Mouse (Mus musculus) frontal cortex, postnatal 25 days (tissue): ENCODE results near the gene Clp1.

ENCODE experiments used
- DNase-seq, 2 experiments: peaks; one replicate each; pipeline ENCODE4 v3.0.0; 2022; ENCODE audit warnings: low spot score in 2 of 2

Gene Clp1

DNA sequence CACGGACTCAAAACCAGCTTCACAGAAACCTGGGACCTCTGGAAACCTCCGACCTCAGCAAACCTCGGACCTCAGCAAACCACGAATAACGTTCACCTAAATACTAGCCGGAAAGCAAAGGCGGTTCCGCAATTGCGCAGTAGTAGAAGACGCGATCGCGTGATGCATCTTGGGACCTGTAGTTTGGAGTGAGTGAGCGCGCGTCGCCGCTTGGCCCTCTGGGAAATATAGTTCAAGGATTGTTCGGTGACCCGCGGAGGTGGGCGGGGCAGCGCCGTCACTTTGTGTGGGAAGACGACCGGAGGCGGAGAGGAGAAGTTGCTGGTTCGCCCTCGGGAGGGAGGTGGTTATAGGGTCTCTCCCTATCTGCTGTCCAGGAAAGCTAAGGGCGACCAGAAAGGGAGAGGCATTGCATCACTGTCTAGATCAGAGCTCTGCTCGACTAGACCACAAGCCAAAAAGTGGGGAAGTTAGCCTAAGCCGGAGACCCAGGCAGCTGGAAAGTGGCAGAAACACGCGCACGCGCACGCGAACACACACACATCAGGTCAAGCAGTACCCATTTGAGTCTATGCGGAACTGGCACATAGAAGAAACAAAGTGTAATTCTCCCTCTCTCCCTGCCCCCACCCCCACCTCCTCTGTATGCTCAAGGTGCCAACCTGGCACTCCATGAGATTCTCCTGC is at the start of gene Clp1:
Gene Clp1, minus strand, starts transcription at position 179 of the 687 bp plus-strand sequence.
- peak; percentile 88 to 96 for DNase-seq

DNA sequence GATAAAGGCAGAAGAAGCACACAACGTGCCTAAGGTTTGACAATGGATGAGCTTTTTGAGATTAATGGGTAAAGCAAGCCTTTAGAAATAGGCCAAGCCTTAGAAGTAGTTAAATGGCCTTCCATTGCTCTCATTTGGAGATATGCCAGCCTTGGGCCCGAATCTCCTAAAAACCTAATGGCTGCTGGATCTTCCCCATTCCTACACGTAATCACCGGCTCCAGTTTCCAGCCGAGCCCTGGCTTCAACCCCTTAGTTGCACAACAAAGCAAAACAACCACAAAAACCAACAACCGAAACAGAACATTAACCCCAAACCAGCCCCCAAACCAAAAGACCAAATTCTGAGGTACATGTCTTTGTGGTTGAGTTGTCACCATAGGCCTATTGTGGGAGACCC is 48.5 kb upstream of the Clp1 start:
- no peak for DNase-seq

DNA sequence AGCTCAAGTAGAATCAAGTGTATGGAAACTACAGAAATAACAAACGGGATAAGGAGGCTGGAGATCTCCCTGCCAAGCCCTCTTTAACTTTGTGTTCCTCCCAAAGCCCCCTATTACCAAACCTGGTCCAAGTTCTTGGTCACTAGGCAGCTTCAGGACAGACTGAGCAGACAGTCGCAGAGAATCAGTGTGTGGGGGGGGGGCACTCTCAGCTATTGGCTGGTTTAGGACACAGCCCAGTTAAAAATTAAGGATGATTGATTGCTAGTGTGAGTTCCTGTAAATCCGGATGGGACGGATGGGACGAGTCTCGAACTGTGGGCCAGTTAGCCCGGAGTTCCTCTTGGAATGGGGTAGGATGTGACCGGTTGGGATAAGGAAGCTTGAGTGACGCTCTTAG is 48.1 kb upstream of the Clp1 start, which contains the start of gene Serping1:
Gene Serping1, minus strand, starts transcription at position 204 of the 400 bp plus-strand sequence.
- no peak for DNase-seq

DNA sequence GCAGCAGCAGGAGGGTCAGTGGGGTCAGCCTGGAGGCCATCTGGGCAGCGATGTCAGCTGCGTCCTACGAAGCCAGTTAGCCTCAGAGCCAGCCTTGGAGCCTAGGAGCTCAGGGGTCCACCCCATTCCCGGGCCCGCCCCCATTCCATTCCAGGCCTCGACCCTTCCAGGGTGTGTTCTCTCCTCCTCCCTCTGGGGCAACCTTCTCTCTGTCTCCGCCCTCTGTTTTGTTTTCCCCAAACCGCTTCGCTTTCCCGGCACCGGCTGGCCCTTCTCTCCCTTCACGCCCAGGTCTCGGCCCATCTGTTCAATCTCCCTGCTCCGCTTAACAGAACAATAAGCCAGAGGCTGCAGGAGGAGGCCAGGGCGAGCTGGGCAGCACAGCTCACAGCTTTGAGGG is 47.6 kb upstream of the Clp1 start:
- DNase-seq = no peak

DNA sequence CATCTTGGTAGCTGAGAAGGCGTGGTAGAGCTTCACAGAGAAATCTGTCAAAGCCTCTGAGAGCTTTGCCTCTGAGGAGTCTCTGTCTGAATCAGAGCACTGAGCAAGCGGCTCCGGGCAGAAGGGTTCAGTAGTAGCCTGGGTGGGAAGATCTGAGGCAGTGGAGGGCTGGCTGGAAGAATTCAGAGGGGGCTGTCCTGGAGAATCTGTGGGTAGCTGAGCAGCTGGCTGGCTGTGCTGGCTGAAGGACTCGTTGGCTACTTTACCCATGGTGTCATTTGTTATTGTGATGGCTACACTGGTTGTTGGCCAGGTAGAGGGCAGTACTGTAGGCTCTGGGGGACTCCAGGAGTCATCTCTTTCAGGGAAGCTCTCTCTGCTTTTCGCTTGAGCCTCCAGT is 46.0 kb upstream of the Clp1 start:
- DNase-seq = no peak

DNA sequence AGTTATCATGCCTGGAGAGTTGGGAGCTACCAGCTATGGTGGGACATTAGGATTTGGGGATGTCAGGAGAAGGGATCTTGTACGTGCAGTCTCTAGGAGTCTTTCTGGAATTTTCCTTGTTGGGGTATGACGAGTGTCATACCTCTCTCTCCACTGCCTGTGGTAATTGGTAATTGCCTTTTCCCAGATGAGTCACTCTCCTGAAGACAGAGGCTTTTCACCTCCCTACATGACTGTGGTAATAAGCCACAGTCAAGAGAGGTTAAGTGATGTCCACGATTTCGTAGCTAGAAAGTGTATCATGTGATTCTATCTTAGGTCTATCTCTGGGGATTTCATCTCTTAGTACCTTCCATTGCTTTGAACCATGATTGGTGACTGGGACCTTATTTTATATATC is 45.3 kb upstream of the Clp1 start:
- DNase-seq = no peak

DNA sequence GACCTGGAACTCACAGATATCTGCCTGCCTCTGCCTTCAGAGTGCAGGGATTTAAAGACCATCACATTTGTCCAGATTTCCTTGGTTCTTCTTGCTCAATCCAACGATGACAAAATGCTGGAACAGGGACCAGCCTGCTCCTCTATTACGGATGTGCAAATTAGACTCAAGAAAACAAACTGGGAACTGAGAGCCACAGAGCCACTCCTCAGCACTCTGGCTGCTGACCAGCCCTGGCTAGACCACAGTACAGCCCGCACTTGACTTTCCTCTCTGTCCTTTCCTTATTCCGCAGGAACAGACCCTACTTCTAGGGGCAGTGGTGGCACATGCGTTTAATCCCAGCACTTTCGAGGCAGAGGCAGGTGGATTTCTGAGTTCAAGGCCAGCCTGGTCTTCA is 43.4 kb upstream of the Clp1 start:
- DNase-seq = no peak

DNA sequence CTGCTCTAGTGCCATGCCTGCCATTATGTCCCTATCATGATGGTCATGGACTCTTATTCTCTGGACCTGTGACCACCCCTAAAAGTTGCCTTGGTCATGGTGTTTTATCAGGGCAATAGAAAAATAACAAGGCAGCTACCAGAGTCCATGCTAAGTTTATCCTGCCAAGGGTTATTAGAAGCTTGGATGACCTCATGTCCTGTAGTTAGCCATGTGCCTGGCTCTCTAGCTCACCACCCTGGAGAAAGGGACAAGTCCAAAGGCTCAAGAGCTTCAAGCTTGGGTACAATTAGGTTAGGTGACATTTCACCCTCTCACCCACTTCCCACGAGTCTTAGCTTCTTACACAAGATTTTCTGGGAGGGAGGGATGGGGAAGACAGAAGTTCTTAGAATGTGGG is 35.7 kb upstream of the Clp1 start:
- no peak for DNase-seq

DNA sequence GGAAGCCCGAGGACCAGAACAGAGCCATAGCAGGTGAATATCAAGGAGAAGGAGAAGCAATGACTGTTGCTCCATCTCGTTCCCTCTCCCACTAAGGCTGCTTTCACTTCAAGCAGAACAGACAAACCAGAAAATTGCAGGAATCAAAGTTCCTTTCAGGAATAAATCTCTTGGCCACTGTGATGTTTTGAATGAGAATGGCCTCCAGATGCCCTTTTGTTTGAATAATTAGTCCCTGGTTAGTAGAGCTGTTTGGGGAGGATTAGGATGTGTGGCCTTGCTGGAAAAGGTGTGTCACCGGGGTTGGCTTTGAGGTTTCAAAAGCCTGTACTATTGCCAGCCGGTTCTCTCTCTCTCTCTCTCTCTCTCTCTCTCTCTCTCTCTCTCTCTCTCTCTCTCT is 35.1 kb upstream of the Clp1 start:
- no peak for DNase-seq

DNA sequence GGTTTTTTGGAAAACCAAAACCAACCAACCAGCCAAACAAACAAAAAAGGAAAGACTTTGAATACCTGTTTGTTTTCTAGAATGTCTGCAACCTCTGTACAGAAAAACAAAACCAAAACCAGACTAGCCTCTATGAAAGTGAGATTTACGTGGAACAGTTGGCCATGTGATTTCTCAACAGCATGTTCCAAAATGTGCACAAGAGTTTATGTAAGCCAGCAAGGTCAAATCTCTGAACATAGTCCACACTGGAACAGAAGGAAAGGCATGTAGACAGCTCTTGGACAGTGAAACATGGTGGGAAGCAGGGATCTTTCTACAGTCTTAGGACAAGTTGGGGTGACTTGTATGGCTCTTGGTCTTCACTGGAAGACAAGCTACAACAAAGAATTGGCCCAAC is 34.7 kb upstream of the Clp1 start:
- DNase-seq = no peak

DNA sequence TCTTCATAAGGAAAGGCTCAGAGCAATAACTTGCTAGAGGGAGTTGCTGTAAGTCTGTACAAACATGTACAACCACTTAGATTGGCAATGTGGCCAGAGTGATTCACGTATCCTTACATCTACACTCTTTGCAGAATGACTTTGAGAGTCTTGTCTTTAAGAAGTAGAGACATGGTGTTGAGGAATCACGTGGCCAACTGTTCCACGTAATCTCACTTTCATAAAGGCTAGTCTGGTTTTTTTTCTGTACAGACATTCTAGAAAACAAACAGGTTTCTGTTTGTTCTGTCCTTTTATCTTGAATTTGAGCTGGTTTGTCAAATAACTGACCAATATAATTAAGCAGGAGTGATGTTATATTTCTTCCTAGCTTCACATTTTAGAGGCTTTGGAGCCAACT is 34.2 kb upstream of the Clp1 start:
- DNase-seq = no peak

DNA sequence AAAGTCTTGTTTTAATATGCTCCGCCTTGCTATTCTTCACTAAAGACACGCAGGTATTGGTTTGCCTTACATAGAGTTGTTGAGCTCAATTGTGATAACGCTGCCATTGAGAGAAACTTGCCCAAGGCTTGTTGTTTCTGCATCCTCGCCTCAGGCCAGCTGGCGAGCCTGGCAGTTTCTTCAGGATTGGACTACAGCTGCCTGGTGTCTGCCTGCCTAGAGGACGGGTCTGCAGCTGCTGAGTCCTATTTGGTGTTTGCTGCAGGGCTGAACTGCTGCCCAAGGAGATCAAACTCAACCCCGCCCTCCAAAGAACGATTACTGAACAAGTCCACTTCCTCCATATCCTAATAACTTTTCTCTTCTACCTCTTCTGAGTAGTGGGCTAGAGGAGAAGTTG is 33.6 kb upstream of the Clp1 start:
- DNase-seq = no peak

DNA sequence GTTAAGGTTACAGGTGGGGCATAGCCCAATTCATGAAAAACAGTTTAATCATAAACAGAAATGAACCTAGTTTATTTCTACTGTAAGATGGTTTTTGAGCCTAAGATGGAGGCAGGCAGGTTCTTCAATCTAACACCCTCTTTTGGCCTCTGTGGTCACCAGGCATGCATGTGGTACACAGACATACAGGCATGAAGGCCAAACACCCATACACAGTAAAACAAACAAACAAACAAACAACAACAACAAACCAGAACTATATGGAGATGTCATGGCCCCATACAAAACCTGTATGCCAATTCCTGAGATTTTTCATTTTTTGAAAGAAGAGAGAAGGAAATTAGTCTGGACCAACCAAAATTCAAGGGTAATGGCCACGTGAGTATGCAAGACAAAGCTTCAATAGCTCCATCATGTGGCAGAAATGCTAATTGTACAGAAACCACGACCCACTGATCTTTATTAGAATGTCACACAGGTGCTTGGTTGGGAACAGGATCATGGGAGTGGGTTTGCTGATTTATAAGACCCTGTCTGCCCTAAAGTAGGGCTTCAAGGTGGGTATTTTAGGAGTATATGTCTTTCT is 31.5 kb upstream of the Clp1 start:
- no peak for DNase-seq

DNA sequence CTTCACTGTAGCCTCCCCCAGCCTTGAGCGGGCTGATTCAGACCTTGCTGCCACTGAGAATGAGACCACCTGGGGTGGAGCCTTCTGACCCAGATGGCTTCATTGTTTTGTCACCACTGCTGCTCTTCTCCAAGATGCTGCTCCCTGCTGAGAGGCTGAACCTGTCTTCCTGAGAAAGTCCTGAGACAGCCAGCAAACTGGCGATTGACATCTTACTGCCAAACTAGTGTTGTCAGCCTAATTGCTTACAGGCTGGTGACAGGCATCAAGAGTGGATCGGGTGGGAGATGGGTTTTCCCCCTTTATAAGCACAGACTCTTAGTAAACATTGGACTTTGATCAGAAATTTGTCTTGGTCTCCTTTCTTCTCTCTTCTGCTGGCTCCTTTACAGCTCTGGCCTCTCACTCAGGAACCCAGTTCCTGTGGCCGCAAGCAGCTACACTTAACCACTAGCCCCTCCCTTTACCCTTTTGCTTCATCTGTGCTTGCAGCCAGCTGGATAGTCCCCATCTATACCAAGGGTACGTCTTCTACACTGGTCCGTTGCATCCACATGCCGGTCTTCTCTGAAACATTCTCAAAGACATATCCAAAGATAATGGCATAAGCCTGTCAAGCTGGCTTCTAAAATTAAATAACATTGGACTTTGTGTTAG is 30.0 kb upstream of the Clp1 start:
- DNase-seq = no peak

DNA sequence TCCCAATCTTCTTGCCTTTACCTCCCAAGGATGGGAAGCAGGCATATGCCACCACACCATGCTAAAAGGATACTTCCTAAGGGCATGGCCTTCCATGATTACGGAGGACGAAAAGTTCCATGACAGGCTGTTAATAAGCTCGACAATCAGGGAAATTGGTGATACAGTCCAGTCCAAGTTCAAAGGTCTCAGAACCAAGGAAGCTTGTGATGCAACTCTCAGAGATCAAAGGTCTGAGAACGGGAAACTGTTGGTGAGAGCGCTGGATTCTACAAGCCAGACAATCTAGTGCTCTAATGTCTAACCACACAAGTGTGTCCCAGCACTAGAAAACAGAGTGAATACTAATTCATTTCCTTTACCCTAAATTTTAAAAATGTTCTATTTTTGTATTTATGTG is 29.1 kb upstream of the Clp1 start:
- DNase-seq = no peak

DNA sequence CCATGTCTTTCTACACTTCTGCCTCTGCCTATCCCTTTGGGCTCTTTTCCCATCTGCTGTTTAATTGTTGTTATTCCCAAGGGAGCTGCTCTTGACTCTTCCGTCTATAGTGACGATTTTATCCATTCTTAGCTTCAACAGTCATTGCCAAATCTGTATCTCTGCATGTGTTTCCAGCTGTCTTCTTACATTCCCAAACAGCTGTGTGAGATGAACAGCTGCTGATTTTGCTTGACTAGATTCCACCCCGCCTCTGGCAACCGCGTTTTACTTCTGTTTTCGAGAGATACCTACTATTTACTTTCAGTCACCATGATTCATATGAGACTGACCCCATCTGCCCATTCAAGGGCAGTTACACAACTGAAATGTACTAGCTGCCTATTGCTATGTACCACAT is 23.0 kb upstream of the Clp1 start:
- DNase-seq = no peak

DNA sequence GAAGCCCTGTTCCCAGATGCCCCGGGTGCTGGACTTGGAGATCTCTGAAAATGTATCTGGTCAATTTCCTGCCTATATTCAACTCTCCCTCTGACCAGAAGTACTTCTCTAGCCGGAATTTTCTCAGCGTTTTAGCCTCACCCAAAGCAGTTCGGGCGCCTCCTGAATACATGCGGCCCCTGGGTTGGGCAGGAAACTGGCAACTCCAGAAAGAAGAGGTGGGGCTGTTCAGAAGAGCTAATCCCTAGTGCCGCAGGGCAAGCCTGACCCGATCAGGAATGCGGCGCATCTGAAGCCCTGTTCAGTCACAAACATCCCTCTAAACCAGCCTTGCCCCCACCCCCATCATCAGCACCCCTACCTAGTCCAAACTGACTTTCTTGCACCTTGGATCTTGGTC is 17.0 kb upstream of the Clp1 start:
- DNase-seq = no peak

DNA sequence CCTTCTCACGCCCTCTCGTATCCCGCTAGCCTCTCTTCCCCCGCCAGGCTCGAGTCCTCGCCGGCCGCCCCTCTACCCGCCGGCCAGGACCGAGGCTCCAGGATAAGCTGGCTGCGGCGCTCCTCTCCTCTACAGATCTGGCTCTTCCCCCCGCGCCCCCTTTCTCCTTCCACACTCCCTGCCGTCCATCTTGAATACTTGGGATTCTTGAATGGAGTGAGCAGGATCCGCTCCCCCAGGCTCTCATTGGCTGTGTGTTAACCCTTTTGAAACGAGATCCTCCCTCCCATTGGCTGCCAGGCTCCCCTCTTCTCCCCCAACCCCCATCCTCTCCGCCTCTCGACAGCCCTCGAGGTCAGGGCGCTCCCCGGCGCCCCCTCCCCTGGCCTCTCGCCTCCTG is 16.4 kb upstream of the Clp1 start, which contains the start of gene Gm19426:
Gene Gm19426, minus strand, starts transcription at position 95 of the 400 bp plus-strand sequence.
- DNase-seq = peak in 1 of 2 experiments; percentile 44

DNA sequence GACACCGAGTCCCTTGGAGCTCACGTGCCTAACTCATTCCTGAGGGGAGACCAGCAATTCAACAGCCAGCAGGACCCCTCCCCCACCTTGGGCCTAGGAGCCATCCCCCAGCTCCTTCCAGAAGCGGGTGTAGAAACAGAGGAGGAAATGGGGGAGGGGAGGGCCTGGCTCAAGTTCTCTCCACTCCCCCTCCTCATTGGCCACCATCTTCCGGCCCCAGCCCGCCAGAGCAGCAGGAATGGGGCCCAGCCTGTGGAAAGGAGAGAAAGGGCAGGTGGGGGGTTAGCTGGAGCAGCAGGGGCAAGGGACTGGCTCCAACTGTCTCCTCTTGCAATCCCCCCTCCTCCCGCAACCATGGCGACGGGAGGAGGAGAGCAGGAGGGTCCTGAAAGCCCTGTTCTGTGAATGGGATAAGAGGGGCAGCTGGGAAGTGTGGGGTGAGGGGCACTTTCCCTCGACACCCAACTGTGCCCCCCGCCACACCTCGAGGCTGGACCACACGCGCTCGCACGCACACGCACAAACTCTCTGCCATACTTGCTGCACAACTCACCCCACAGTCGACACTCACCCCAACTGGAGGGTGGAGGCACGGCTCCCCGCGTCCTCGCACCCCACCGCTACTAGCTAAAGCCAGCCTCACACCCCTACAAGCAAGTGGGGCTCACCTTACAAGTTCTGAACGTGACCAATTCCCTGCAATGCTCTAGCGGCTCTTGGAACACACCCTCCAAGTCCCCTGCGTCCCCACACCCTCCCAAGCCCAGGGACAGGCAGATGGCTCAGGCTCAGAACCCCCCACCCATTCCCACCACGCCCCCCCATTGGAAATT is 15.5 kb upstream of the Clp1 start:
- DNase-seq = no peak

DNA sequence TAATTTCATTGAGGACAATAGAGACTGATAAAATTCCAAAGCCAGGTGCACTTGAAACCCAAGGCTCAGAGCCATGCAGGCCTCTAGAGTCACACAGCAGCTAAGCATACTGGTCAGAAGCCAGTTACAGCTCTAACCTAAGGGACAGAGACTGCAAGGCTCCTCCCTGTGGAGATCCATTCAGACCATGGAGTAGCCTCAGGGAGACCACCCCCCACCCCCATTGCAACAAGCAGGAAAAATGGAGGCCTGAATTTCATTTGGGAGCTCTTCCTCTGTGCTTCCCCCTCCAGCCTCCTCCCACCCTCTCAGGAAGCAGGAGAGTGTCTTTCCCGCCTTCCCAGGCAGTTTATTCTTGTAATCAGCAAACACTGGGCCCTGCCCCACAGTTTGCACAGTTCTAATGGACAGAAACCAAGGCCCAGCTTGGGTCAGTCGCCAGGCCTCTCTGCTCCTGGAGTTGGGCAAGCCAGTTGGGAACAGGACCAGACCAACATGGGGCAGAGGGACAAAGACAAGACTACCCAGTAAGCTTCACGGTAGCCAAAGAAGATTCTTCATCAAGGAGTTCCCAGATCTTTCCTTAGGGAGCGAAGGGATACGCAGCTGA is 14.8 kb upstream of the Clp1 start:
- DNase-seq = no peak

DNA sequence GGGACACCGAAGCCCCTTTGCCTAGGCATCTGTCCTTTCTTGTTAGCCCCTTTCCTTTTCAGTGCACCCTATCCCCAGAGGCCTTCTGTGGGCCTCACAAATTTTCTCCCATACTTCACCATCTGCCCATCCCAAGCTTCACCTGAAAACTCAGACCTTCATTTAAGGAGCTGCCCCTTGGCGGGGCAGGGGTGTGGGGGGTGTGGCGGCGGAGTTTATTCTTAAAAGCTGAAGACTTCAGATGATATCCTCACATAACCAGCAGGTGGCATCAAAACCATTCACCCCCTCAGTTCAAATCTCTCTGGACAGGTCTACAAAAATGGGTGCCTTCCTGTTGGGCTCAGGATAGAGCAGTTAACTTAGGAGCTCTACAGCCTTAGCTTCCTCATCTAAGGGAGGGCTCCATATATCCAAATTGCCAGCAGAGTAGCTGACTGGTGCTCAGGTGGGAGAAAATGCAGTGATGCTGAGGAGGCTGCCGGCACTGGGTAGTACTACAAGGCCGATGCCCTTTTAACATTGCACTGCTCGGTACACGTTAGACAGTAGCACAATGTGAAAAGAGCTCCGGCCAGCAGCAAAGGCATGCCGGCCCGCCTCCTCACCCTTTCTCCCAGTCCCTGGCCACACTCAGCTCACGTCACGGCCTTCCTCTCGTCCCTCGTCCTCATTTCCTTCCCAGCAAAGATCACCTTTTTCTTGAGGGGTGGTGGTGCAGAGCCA is 13.6 kb upstream of the Clp1 start:
- DNase-seq = no peak
